ENCODE assay signal across 8 mouse cellular contexts in genomic region chr4:21712147-21712546, GRCm38 (mm10). TPM values are rescaled to one million over a fixed set of nuclear protein-coding genes. Genes with fewer than 3 reads are reported as not detected.
DNase-seq lines count a peak whose midpoint lies in the region; ATAC-seq and TF ChIP-seq lines count a peak whose summit lies in the region.

No protein-coding gene starts in this region.

- no peaks in the 10 kb centered on the region for H3K36me3 ChIP-seq in lung, embryonic 14.5 days (ENCODE audit: insufficient read depth)
- no peaks in the 10 kb centered on the region for H3K36me3 ChIP-seq in neural tube, embryonic 14.5 days (ENCODE audit: control insufficient read depth, insufficient read depth, low read length)

- no peaks in the 10 kb centered on the region for H3K4me1 ChIP-seq in lung, embryonic 14.5 days (ENCODE audit: insufficient read depth)
- H3K4me1 ChIP-seq in neural tube, embryonic 14.5 days (ENCODE audit: control insufficient read depth, insufficient read depth, low read length), result no peaks in the 10 kb centered on the region

- no peak for TF ChIP-seq CTCF in lung, embryonic 14.5 days (IDR thresholded peaks at IDR 0.05; ENCODE audit: low read depth)

- intact Hi-C loops in left cerebral cortex, postnatal 25 days (cut with DNase I), result no loop called here

- no peak overlapping the region for H3K9ac ChIP-seq in lung, embryonic 14.5 days
- H3K9ac ChIP-seq in neural tube, embryonic 14.5 days (replicated peaks; ENCODE audit: low read depth, low read length), result no peak overlapping the region

- H3K4me3 ChIP-seq in lung, embryonic 14.5 days (ENCODE audit: low read depth, low read length), result no peak overlapping the region
- H3K4me3 ChIP-seq in neural tube, embryonic 14.5 days (ENCODE audit: low read depth, low read length), result no peak overlapping the region

- H3K9me3 ChIP-seq in lung, embryonic 14.5 days (ENCODE audit: low read depth, low read length), result no peaks in the 10 kb centered on the region
- no peaks in the 10 kb centered on the region for H3K9me3 ChIP-seq in neural tube, embryonic 14.5 days (ENCODE audit: control insufficient read depth, low read length)

- H3K27me3 ChIP-seq in lung, embryonic 14.5 days (ENCODE audit: insufficient read depth, low read length), result no peaks in the 10 kb centered on the region
- no peaks in the 10 kb centered on the region for H3K27me3 ChIP-seq in neural tube, embryonic 14.5 days (ENCODE audit: control insufficient read depth, insufficient read depth, low read length)

- H3K4me2 ChIP-seq in lung, embryonic 14.5 days, result no peak overlapping the region
- H3K4me2 ChIP-seq in neural tube, embryonic 14.5 days (ENCODE audit: low read depth, low read length), result peak overlapping the region; percentile 9; the same call in 1 of the 2 replicates

- 3% methylated on average over 13 of the region's 13 CpGs for WGBS in lung, embryonic 14.5 days
- WGBS in neural tube, embryonic 14.5 days, result 7% methylated on average over 13 of the region's 13 CpGs

- peak; percentile 99 for ATAC-seq in lung, embryonic 14.5 days (ENCODE audit: insufficient read depth)
- peak; percentile 82; the same call in 1 of the 2 replicates for ATAC-seq in neural tube, embryonic 14.5 days (ENCODE audit: low read depth)

- DNase-seq in left cerebral cortex, postnatal 25 days (ENCODE audit: low spot score in 2 of 2), result peak; percentile 13 to 14
- DNase-seq in left cerebral cortex, adult 8-10 months (ENCODE audit: low spot score in 2 of 2), result no peak
- peak; percentile 87 for DNase-seq in embryo, embryonic 9.5 days (ENCODE audit: extremely low spot score)
- peak; percentile 43 to 67 for DNase-seq in heart, adult 9 months (ENCODE audit: low spot score in 2 of 2)
- DNase-seq in kidney, adult 18-20 months, result peak; percentile 45
- DNase-seq in lung, embryonic 14.5 days, result peak; percentile 98
- DNase-seq in thymus, postnatal 10 days (ENCODE audit: low spot score in 2 of 2), result peak; percentile 35 to 66

- H3K27ac ChIP-seq in lung, embryonic 14.5 days (ENCODE audit: low read depth), result no peak overlapping the region
- H3K27ac ChIP-seq in neural tube, embryonic 14.5 days (ENCODE audit: low read depth, low read length), result no peak overlapping the region

RNA-seq across cellular contexts. Expression of gene Ccnc, which starts 15.4 kb away (rescaled TPM):
- 10 to 100 TPM; 38.1 to 40.6 TPM for total RNA-seq in left cerebral cortex, postnatal 25 days (2021)
- total RNA-seq in left cerebral cortex, adult 8-10 months (2022), result 10 to 100 TPM; 31.8 to 37.5 (median 32.8) TPM
- polyA plus RNA-seq in lung, embryonic 14.5 days (2014; fragmentation: Nextera tagmentation; extraction: Ambion mirVana), result 46.8 and 51.1 TPM in 2 replicates
- 71.5 and 76.5 TPM in 2 replicates for polyA plus RNA-seq in neural tube, embryonic 14.5 days (2014; fragmentation: Nextera tagmentation; extraction: Ambion mirVana)

RNA-seq across cellular contexts. Expression of gene Prdm13, which starts 26.4 kb away (rescaled TPM):
- total RNA-seq in left cerebral cortex, postnatal 25 days (2021), result not detected
- total RNA-seq in left cerebral cortex, adult 8-10 months (2022), result under 1 TPM in 1 of 4 experiments, not detected in 3; 0.15 TPM
- not detected in 2 replicates for polyA plus RNA-seq in lung, embryonic 14.5 days (2014; fragmentation: Nextera tagmentation; extraction: Ambion mirVana)
- 0.36 and 0.50 TPM in 2 replicates for polyA plus RNA-seq in neural tube, embryonic 14.5 days (2014; fragmentation: Nextera tagmentation; extraction: Ambion mirVana)

RNA-seq across cellular contexts. Expression of gene Usp45, which starts 54.8 kb away (rescaled TPM):
- 10 to 100 TPM; 49.8 to 50.9 TPM for total RNA-seq in left cerebral cortex, postnatal 25 days (2021)
- 10 to 100 TPM; 42.2 to 48.4 (median 46.9) TPM for total RNA-seq in left cerebral cortex, adult 8-10 months (2022)
- polyA plus RNA-seq in lung, embryonic 14.5 days (2014; fragmentation: Nextera tagmentation; extraction: Ambion mirVana), result 12.8 and 15.4 TPM in 2 replicates
- polyA plus RNA-seq in neural tube, embryonic 14.5 days (2014; fragmentation: Nextera tagmentation; extraction: Ambion mirVana), result 7.3 and 9.6 TPM in 2 replicates

RNA-seq across cellular contexts. Expression of gene Tstd3, which starts 54.9 kb away (rescaled TPM):
- 10 to 100 TPM; 21.0 to 21.3 TPM for total RNA-seq in left cerebral cortex, postnatal 25 days (2021)
- 10 to 100 TPM; 24.4 to 26.5 (median 25.7) TPM for total RNA-seq in left cerebral cortex, adult 8-10 months (2022)
- 11.3 and 11.4 TPM in 2 replicates for polyA plus RNA-seq in lung, embryonic 14.5 days (2014; fragmentation: Nextera tagmentation; extraction: Ambion mirVana)
- 22.4 and 25.3 TPM in 2 replicates for polyA plus RNA-seq in neural tube, embryonic 14.5 days (2014; fragmentation: Nextera tagmentation; extraction: Ambion mirVana)

Comparison
In these comparisons a context has a peak if more than half of its experiments do, and no peak if none do; other contexts are left out.
1. DNase-seq: peak in left cerebral cortex, postnatal 25 days (2 of 2), embryo, embryonic 9.5 days (single experiment), heart, adult 9 months (2 of 2), kidney, adult 18-20 months (single experiment), lung, embryonic 14.5 days (single experiment) and thymus, postnatal 10 days (2 of 2); none in left cerebral cortex, adult 8-10 months (0 of 2).